Mouse (Mus musculus) liver, embryonic 14.5 days (tissue): Measurements from ENCODE around the gene Ap3b1. TPM values are rescaled to one million over a fixed set of nuclear protein-coding genes. Genes with fewer than 3 reads are reported as not detected.

Experiments used
- ATAC-seq: fragments of 200-750 bp; cut with Nextera tagmentation; 2 replicates; pipeline ENCODE4 v1.8.0; 2017; ENCODE audit warnings: moderate number of reproducible peaks, mild to moderate bottlenecking, moderate library complexity; ENCODE audit not compliant: insufficient read depth
- DNase-seq, 3 experiments: peaks; one replicate each; pipeline ENCODE4 v3.0.0-alpha.2; 2012 to 2013; ENCODE audit warnings: low read depth in 3 of 3, low spot score in 3 of 3
- H3K27ac ChIP-seq: fragments of 300-500 bp; sonication (generic); 2 replicates; pipeline ENCODE4 v1.5.1; 2014; ENCODE audit warnings: moderate library complexity, mild to moderate bottlenecking, control low read depth, inconsistent platforms
- H3K27me3 ChIP-seq: fragments of 300-500 bp; sonication (generic); 2 replicates; pipeline ENCODE4 v1.6.1; 2014; ENCODE audit warnings: mild to moderate bottlenecking, low read length, moderate library complexity; ENCODE audit not compliant: control insufficient read depth, insufficient read depth
- H3K36me3 ChIP-seq: fragments of 300-500 bp; sonication (generic); replicated peaks from 2 replicates; pipeline ENCODE4 v1.6.1; 2014; ENCODE audit warnings: low read depth; ENCODE audit not compliant: control insufficient read depth, insufficient read depth
- H3K4me1 ChIP-seq, 2 experiments: fragments of 200-500 bp in 1 of 2; fragments of 300-500 bp in 1 of 2; sonication (generic) in 1 of 2; replicated peaks; 2 replicates each; pipeline ENCODE4 v1.6.1; 2012 to 2014; ENCODE audit warnings: antibody characterized with exemption in 1 of 2, inconsistent platforms in 1 of 2, low read length in 1 of 2; ENCODE audit not compliant: control insufficient read depth in 2 of 2, insufficient read depth in 2 of 2
- H3K4me2 ChIP-seq: fragments of 300-500 bp; sonication (generic); 2 replicates; pipeline ENCODE4 v1.6.1; 2014; ENCODE audit warnings: low read depth, mild to moderate bottlenecking, control low read depth, moderate library complexity
- H3K4me3 ChIP-seq, 2 experiments: fragments of 200-500 bp in 1 of 2; fragments of 300-500 bp in 1 of 2; sonication (generic) in 1 of 2; 2 replicates each; pipeline ENCODE4 v1.5.1; 2012 to 2014; ENCODE audit warnings: low read depth in 2 of 2, low read length in 2 of 2, mild to moderate bottlenecking in 2 of 2, control low read depth in 1 of 2, inconsistent platforms in 1 of 2, moderate library complexity in 1 of 2; ENCODE audit not compliant: insufficient read depth in 1 of 2
- H3K9ac ChIP-seq: fragments of 300-500 bp; sonication (generic); replicated peaks from 2 replicates; pipeline ENCODE4 v1.6.1; 2014; ENCODE audit warnings: mild to moderate bottlenecking, control low read depth, moderate library complexity
- H3K9me3 ChIP-seq: fragments of 300-500 bp; sonication (generic); 2 replicates; pipeline ENCODE4 v1.6.1; 2016; ENCODE audit warnings: low read length, mixed read lengths; ENCODE audit not compliant: control insufficient read depth
- CTCF ChIP-seq: IDR thresholded peaks from 2 replicates; pipeline ENCODE4 v1.5.1; 2016; ENCODE audit warnings: antibody characterized with exemption, low read depth, control low read depth
- EP300 ChIP-seq: IDR thresholded peaks from 2 replicates; pipeline ENCODE4 v1.6.1; 2016; ENCODE audit warnings: antibody characterized with exemption, low read depth
- WGBS: fragments of 180-500 bp; shearing (Covaris S2); extraction: QIAGEN DNeasy Blood & Tissue Kit; methylation state at CpG from one replicate; pipeline ENCODE4 v1.1.7; 2014; ENCODE audit not compliant: insufficient replicate concordance; 5-methylcytosine and 5-hydroxymethylcytosine counted together
- polyA plus RNA-seq, 2 experiments: library from polyadenylated mRNA; depleted of rRNA in 1 of 2; stranded (reverse) in 1 of 2; unstranded in 1 of 2; fragments of >200 nt; fragmentation: Nextera tagmentation in 1 of 2; extraction: Ambion mirVana in 1 of 2; gene quantifications; 2 replicates each; pipeline versions ENCODE4 v1.2.1 to v1.2.3; 2012 to 2014

The Ap3b1 gene
- polyA plus RNA-seq, 2 experiments, result 16.1 to 16.8 TPM

- ATAC-seq (no peak), DNase-seq (no peak)
- H3K4me3 ChIP-seq, result no peak overlapping the region
- no peak overlapping the region for H3K4me2 ChIP-seq
- H3K36me3 ChIP-seq, result no peaks in the 10 kb centered on the region
- H3K9ac ChIP-seq, result no peak overlapping the region
- peaks cover 9 to 21% of the 10 kb centered on the region in 2 experiments for H3K4me1 ChIP-seq
- no peaks in the 10 kb centered on the region for H3K9me3 ChIP-seq
- TF ChIP-seq CTCF, result no peak
- no peaks in the 10 kb centered on the region for H3K27me3 ChIP-seq
- 47% methylated on average over 13 of the region's 13 CpGs for WGBS
- no peak overlapping the region for H3K27ac ChIP-seq
Measured at GRCm38 (mm10) chr13:94365108-94365907, 6.5 kb downstream of the Ap3b1 start.

DNA sequence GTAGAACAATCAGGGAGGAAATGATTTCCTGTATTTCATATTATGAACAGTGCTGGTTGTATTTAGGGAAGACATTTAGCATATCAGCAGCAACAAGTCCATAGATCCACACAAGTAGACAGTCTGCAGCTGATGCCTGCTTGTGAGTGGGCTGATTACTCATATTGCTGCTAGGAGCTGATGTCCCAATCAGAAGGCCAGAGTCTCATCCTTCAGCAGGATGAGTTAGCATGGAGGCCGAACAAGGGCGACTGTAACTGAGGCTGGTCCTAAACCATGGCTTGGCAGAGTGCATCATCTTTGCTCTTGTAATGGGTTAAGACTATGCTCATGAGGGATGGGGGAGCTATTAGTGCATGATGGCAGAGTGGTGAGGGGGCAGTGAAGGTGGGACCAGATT lies 9.1 kb downstream of the Ap3b1 start:
- ATAC-seq (no peak), DNase-seq (no peak)
- H3K4me1 ChIP-seq, result peaks cover 9 to 17% of the 10 kb centered on the region in 2 experiments
- no peaks in the 10 kb centered on the region for H3K36me3 ChIP-seq
- no peak overlapping the region for H3K9ac ChIP-seq
- no peaks in the 10 kb centered on the region for H3K27me3 ChIP-seq
- H3K4me3 ChIP-seq, result no peak overlapping the region
- no peak overlapping the region for H3K27ac ChIP-seq
- 75% methylated on average over 2 of the region's 2 CpGs for WGBS
- no peaks in the 10 kb centered on the region for H3K9me3 ChIP-seq
- TF ChIP-seq EP300, result no peak
- TF ChIP-seq CTCF, result no peak
- H3K4me2 ChIP-seq, result no peak overlapping the region

DNA sequence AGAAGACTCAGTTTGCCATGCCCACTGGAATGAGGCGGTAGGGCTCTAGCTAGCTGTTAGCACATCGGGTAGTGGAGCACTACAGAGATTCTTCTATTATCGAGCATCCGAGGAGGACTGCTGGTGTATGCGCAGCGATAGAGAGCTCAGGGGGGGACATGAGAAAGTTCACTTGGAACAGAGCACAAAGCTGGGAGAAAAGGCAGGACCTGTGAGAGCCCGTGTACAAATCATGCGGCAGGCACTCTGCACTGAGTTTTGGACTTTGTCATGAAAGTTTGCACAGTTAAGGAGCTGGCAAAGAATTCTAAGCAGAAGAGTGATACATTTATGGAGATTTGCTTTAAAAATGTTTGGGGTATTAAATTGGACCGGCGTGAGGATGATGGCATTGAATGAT lies 11.8 kb downstream of the Ap3b1 start:
- Histone ChIP-seq H3K36me3 (no peaks in the 10 kb centered on the region), H3K27ac (no peak overlapping the region), H3K4me3 (no peak overlapping the region), H3K27me3 (no peaks in the 10 kb centered on the region), H3K9ac (no peak overlapping the region), H3K4me2 (no peak overlapping the region), H3K4me1 (peaks cover 2 to 3% of the 10 kb centered on the region in 2 experiments), H3K9me3 (no peaks in the 10 kb centered on the region)
- DNase-seq (no peak), ATAC-seq (no peak)
- no peak for TF ChIP-seq EP300
- TF ChIP-seq CTCF, result no peak
- 89% methylated on average over 10 of the region's 10 CpGs for WGBS

GRCm38 (mm10) chr13:94372066-94372465 lies 13.3 kb downstream of the Ap3b1 start:
- no peak overlapping the region for H3K9ac ChIP-seq
- H3K27ac ChIP-seq, result no peak overlapping the region
- no peaks in the 10 kb centered on the region for H3K9me3 ChIP-seq
- H3K27me3 ChIP-seq, result no peaks in the 10 kb centered on the region
- no peak overlapping the region for H3K4me2 ChIP-seq
- H3K4me1 ChIP-seq, result no peaks in the 10 kb centered on the region
- ATAC-seq (no peak), DNase-seq (no peak)
- no peak overlapping the region for H3K4me3 ChIP-seq
- WGBS, result 73% methylated on average over 7 of the region's 7 CpGs
- H3K36me3 ChIP-seq, result no peaks in the 10 kb centered on the region
- TF ChIP-seq EP300 (no peak), CTCF (no peak)

DNA sequence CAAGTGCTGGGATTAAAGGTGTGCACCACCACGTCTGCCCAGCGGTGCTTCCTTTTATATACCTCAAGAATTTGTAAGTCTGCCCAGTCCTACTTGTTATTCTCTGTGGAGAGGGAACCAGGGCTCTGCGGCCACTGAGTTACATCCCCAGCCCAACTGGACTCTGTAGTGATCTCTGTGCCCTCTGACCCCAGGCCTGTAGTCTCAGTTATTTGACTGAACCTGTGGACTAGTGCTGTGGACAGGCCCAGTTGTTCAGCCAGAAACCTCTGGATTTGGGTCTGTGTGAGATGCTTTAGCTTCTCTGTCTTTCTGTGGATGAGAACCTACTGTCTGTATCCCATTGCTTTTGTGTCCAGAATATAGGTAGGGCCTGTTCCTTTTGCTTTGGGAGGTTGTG lies 15.4 kb downstream of the Ap3b1 start:
- Histone ChIP-seq H3K9me3 (no peaks in the 10 kb centered on the region), H3K4me1 (no peaks in the 10 kb centered on the region), H3K36me3 (no peaks in the 10 kb centered on the region), H3K4me3 (no peak overlapping the region), H3K27ac (no peak overlapping the region), H3K4me2 (no peak overlapping the region), H3K9ac (no peak overlapping the region), H3K27me3 (no peaks in the 10 kb centered on the region)
- TF ChIP-seq CTCF (no peak), EP300 (no peak)
- DNase-seq (no peak), ATAC-seq (no peak)
- 78% methylated on average over 3 of the region's 3 CpGs for WGBS
